Mouse (Mus musculus) stomach, embryonic 15.5 days (tissue): Measurements from ENCODE around the gene Nudt21. TPM values are rescaled to one million over a fixed set of nuclear protein-coding genes. Genes with fewer than 3 reads are reported as not detected.

ENCODE experiments used
- ATAC-seq: fragments of 200-750 bp; cut with Nextera tagmentation; 2 replicates; pipeline ENCODE4 v1.8.0; 2017; ENCODE audit warnings: low read depth, moderate number of reproducible peaks, moderate TSS enrichment; ENCODE audit not compliant: insufficient read depth, low FRiP score
- H3K27ac ChIP-seq: fragments of 300-500 bp; sonication (generic); 2 replicates; pipeline ENCODE4 v1.5.1; 2015; ENCODE audit warnings: mild to moderate bottlenecking, inconsistent platforms
- H3K27me3 ChIP-seq: fragments of 300-500 bp; sonication (generic); replicated peaks from 2 replicates; pipeline ENCODE4 v1.6.1; 2015; ENCODE audit warnings: inconsistent platforms
- H3K36me3 ChIP-seq: fragments of 300-500 bp; sonication (generic); 2 replicates; pipeline ENCODE4 v1.6.1; 2015; ENCODE audit warnings: inconsistent platforms
- H3K4me1 ChIP-seq: fragments of 300-500 bp; sonication (generic); 2 replicates; pipeline ENCODE4 v1.6.1; 2015; ENCODE audit warnings: inconsistent platforms
- H3K4me2 ChIP-seq: fragments of 300-500 bp; sonication (generic); 2 replicates; pipeline ENCODE4 v1.6.1; 2015; ENCODE audit warnings: mild to moderate bottlenecking, inconsistent platforms
- H3K4me3 ChIP-seq: fragments of 300-500 bp; sonication (generic); replicated peaks from 2 replicates; pipeline ENCODE4 v1.5.1; 2015; ENCODE audit warnings: inconsistent platforms
- H3K9ac ChIP-seq: fragments of 300-500 bp; sonication (generic); 2 replicates; pipeline ENCODE4 v1.6.1; 2015; ENCODE audit warnings: inconsistent platforms
- H3K9me3 ChIP-seq: fragments of 300-500 bp; sonication (generic); 2 replicates; pipeline ENCODE4 v1.6.1; 2016; ENCODE audit warnings: inconsistent platforms
- WGBS: fragments of 180-500 bp; shearing (Covaris S2); methylation state at CpG from one replicate; pipeline ENCODE4 v1.1.7; 2015; 5-methylcytosine and 5-hydroxymethylcytosine counted together
- polyA plus RNA-seq: library from polyadenylated mRNA; unstranded; fragments of >200 nt; fragmentation: Nextera tagmentation; extraction: Ambion mirVana; gene quantifications from 2 replicates; pipeline ENCODE4 v1.2.1, GENCODE M21; 2015

The Nudt21 gene
- polyA plus RNA-seq, 1 experiment from 2014 or later: 103 TPM

- Histone ChIP-seq H3K27ac (no peak overlapping the region), H3K9ac (no peak overlapping the region), H3K36me3 (peaks cover 14% of the 10 kb centered on the region), H3K4me2 (no peak overlapping the region), H3K4me1 (no peaks in the 10 kb centered on the region), H3K27me3 (no peaks in the 10 kb centered on the region), H3K9me3 (no peaks in the 10 kb centered on the region), H3K4me3 (no peak overlapping the region)
- ATAC-seq: peak; percentile 51; the same call in 1 of the 2 replicates
- WGBS: 56% methylated on average over 6 of the region's 6 CpGs
Observed at GRCm38 (mm10) chr8:93968293-93968692, 68.5 kb downstream of the Nudt21 start.

Other genes with a start within 250 kb of the Nudt21 start
- gene Gnao1, start 227.1 kb downstream of the Nudt21 start, polyA plus RNA-seq: 14.9 and 15.1 TPM in 2 replicates
- gene Amfr, start 24.2 kb downstream of the Nudt21 start, polyA plus RNA-seq: 48.6 and 51.4 TPM in 2 replicates
- gene Ogfod1, start 167 bp upstream of the Nudt21 start, polyA plus RNA-seq: 13.2 and 14.2 TPM in 2 replicates
- 10.9 and 11.0 TPM in 2 replicates for gene Bbs2, start 61.9 kb upstream of the Nudt21 start, polyA plus RNA-seq
- 0.66 and 0.92 TPM in 2 replicates for gene Mt4, start 100.2 kb upstream of the Nudt21 start, polyA plus RNA-seq
- gene Mt3, start 115.6 kb upstream of the Nudt21 start, polyA plus RNA-seq: 3.6 and 5.3 TPM in 2 replicates
- gene Mt2, start 135.6 kb upstream of the Nudt21 start, polyA plus RNA-seq: 478 and 643 TPM in 2 replicates
- 1,735 and 2,224 TPM in 2 replicates for gene Mt1, start 142.1 kb upstream of the Nudt21 start, polyA plus RNA-seq
- gene Nup93, start 177.5 kb upstream of the Nudt21 start, polyA plus RNA-seq: 66.1 and 77.3 TPM in 2 replicates